Mouse (Mus musculus): ENCODE measurements at regions not wholly inside any gene's neighbourhood (a gene's known extent, or its start where the extent isn't known, plus 50 kb on each side); places are given as distances from the start of the nearest gene placed in this dataset.

- intact Hi-C loops (cut with DNase I) = no loop called here
- DNase-seq = no peak
These were observed 1087.5 kb downstream of the Cdh11 start for GRCm38 (mm10) chr8:101697948-101698347.

GRCm38 (mm10) chr8:101690901-101691300 lies 1094.5 kb downstream of the Cdh11 start:
- intact Hi-C loops (cut with DNase I) = no loop called here
- no peak for DNase-seq

GRCm38 (mm10) chr8:101668921-101669320 lies 1116.5 kb downstream of the Cdh11 start:
- DNase-seq = no peak
- intact Hi-C loops (cut with DNase I) = no loop called here

GRCm38 (mm10) chr8:101662874-101663273 lies 1122.6 kb downstream of the Cdh11 start:
- intact Hi-C loops (cut with DNase I) = no loop called here
- no peak for DNase-seq

GRCm38 (mm10) chr8:101655292-101655691 lies 1130.2 kb downstream of the Cdh11 start:
- intact Hi-C loops (cut with DNase I) = no loop called here
- DNase-seq = no peak

GRCm38 (mm10) chr8:101628816-101629215 lies 1156.6 kb downstream of the Cdh11 start:
- peak; percentile 6 to 35 for DNase-seq
- intact Hi-C loops (cut with DNase I) = loop anchor here (2.0 to 5.0 kb wide), 2 partner anchors 436 to 1153 kb away; no protein-coding TSS in a partner anchor

- DNase-seq = no peak
- intact Hi-C loops (cut with DNase I) = no loop called here
These were observed 1163.5 kb downstream of the Cdh11 start for GRCm38 (mm10) chr8:101621941-101622340.

- no peak for DNase-seq
- intact Hi-C loops (cut with DNase I) = no loop called here
These were observed 1194.3 kb downstream of the Cdh11 start for GRCm38 (mm10) chr8:101591115-101591514.

GRCm38 (mm10) chr8:101590639-101591038 lies 1194.8 kb downstream of the Cdh11 start:
- intact Hi-C loops (cut with DNase I) = no loop called here
- no peak for DNase-seq

- no peak for DNase-seq
- intact Hi-C loops (cut with DNase I) = no loop called here
These were observed 1221.0 kb downstream of the Cdh11 start for GRCm38 (mm10) chr8:101564447-101564846.

- intact Hi-C loops (cut with DNase I) = no loop called here
- no peak for DNase-seq
These were observed 1262.7 kb downstream of the Cdh11 start for GRCm38 (mm10) chr8:101522758-101523157.

- intact Hi-C loops (cut with DNase I) = no loop called here
- no peak for DNase-seq
These were observed 1306.7 kb downstream of the Cdh11 start for GRCm38 (mm10) chr8:101478554-101479314.

GRCm38 (mm10) chr8:101466363-101466762 lies 1319.1 kb downstream of the Cdh11 start:
- intact Hi-C loops (cut with DNase I) = no loop called here

GRCm38 (mm10) chr8:101462515-101462914 lies 1322.9 kb downstream of the Cdh11 start:
- DNase-seq = no peak
- intact Hi-C loops (cut with DNase I) = no loop called here

More at GRCm38 (mm10) chr8:101466363-101466762, 1319.1 kb downstream of the Cdh11 start:
- DNase-seq = no peak

- intact Hi-C loops (cut with DNase I) = no loop called here
- DNase-seq = no peak
These were observed 1340.7 kb downstream of the Cdh11 start for GRCm38 (mm10) chr8:101444730-101445129.

- intact Hi-C loops (cut with DNase I) = no loop called here
- DNase-seq = no peak
These were observed 1342.9 kb downstream of the Cdh11 start for GRCm38 (mm10) chr8:101442563-101442962.

GRCm38 (mm10) chr8:101435691-101436090 lies 1349.8 kb downstream of the Cdh11 start:
- no peak for DNase-seq
- intact Hi-C loops (cut with DNase I) = no loop called here

Data from heart, postnatal 14 days (tissue).